8 mouse cellular contexts compared by ENCODE assay signal in the genomic region with DNA sequence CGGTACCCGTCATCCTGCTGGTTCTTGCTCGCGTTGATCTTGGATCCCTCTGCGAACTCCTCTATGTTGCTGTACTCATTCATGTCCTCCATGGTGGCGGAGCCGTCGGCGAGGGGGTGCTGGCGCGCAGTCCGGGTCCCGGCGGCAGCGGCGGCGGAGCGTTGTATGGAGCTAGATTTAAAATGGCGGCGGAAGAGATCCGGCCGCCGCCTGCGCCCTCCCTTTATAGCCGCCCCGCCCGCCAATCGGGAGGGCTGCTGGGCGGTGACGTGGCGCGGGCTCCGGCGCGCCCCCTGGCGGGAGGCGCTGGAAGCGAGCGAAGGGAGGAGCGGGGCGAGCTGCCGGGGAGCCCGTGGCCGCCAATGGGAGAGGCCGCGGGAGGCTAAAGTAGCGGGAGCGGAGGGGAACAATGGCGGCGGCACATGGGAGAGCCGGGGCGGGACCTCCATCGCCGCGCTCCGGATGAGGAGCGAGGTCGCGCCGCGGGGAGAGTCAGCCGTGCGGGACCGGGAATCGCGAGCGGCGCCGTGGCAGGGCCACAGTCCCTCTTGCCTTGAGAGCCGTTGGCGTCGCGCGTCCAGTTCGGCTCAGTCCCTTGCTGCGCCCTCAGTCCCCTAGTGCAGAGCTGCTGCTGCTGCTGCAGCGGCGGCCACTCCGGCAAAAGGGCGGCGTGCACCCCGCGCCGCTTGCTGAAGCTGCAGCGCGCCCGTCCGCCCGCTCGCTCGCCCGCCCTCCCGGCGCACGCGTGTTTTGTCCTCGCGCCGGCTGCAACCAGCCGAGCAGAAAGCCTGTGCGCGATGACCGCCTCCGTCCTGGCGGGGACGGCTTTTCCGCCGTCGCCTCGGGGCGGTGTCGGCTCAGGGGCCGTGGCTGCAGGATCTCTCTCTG. TPM values are rescaled to one million over a fixed set of nuclear protein-coding genes. Genes with fewer than 3 reads are reported as not detected.
A peak's percentile ranks its signal among the peaks of the same experiment; 100 is the strongest.
DNase-seq lines count a peak whose midpoint lies in the region; ATAC-seq lines count a peak whose summit lies in the region.

No protein-coding gene starts in this region.

- ATAC-seq in hindbrain, embryonic 13.5 days (ENCODE audit: low FRiP score): peak; percentile 77

- no peaks in the 10 kb centered on the region for H3K27me3 ChIP-seq in hindbrain, embryonic 13.5 days

- peaks cover 24% of the 10 kb centered on the region for H3K36me3 ChIP-seq in hindbrain, embryonic 13.5 days

- peaks cover 54% of the 10 kb centered on the region for H3K4me1 ChIP-seq in hindbrain, embryonic 13.5 days (replicated peaks)

- no peaks in the 10 kb centered on the region for H3K9me3 ChIP-seq in hindbrain, embryonic 13.5 days

- WGBS in hindbrain, embryonic 13.5 days: under 1% methylated on average over 103 of the region's 113 CpGs

- H3K9ac ChIP-seq in hindbrain, embryonic 13.5 days: peak overlapping the region; percentile 99

- H3K27ac ChIP-seq in hindbrain, embryonic 13.5 days: peak overlapping the region; percentile 100

- peak overlapping the region; percentile 89 for H3K4me3 ChIP-seq in hindbrain, embryonic 13.5 days

- peak; percentile 86 for DNase-seq in R1 (ENCODE audit: low read depth, low spot score)
- peak; percentile 97 to 99 for DNase-seq in cerebellum, postnatal 14 days
- peak; percentile 89 to 96 for DNase-seq in frontal cortex, postnatal 14 days (ENCODE audit: low spot score in 2 of 2)
- peak; percentile 96 to 99 for DNase-seq in layer of hippocampus, postnatal 25 days (ENCODE audit: extremely low spot score in 1 of 2, low spot score in 1 of 2)
- DNase-seq in lung, postnatal 14 days: peak; percentile 96
- peak; percentile 99 for DNase-seq in ovary, postnatal 36 days (ENCODE audit: low spot score)
- DNase-seq in thymus, postnatal 14 days: peak; percentile 99

- H3K4me2 ChIP-seq in hindbrain, embryonic 13.5 days: peak overlapping the region; percentile 78

RNA-seq across cellular contexts. Expression of gene Hnrnpdl, which starts 0.5 kb away (rescaled TPM):
- 231 and 237 TPM in 2 replicates for polyA plus RNA-seq in hindbrain, embryonic 13.5 days (2015; fragmentation: Nextera tagmentation; extraction: Ambion mirVana)
- total RNA-seq in layer of hippocampus, postnatal 25 days (2021): 100 to 1,000 TPM; 161 to 197 TPM

RNA-seq across cellular contexts. Expression of gene Enoph1, which starts 0.8 kb away (rescaled TPM):
- polyA plus RNA-seq in hindbrain, embryonic 13.5 days (2015; fragmentation: Nextera tagmentation; extraction: Ambion mirVana): 39.5 and 42.4 TPM in 2 replicates
- 10 to 100 TPM; 50.2 to 54.9 TPM for total RNA-seq in layer of hippocampus, postnatal 25 days (2021)

Comparison
In these comparisons a context has a peak if more than half of its experiments do, and no peak if none do; other contexts are left out.
1. Peak in every context shown above with its lines: DNase-seq, ATAC-seq, H3K4me3 ChIP-seq and H3K27ac ChIP-seq.